In the genomic region with DNA sequence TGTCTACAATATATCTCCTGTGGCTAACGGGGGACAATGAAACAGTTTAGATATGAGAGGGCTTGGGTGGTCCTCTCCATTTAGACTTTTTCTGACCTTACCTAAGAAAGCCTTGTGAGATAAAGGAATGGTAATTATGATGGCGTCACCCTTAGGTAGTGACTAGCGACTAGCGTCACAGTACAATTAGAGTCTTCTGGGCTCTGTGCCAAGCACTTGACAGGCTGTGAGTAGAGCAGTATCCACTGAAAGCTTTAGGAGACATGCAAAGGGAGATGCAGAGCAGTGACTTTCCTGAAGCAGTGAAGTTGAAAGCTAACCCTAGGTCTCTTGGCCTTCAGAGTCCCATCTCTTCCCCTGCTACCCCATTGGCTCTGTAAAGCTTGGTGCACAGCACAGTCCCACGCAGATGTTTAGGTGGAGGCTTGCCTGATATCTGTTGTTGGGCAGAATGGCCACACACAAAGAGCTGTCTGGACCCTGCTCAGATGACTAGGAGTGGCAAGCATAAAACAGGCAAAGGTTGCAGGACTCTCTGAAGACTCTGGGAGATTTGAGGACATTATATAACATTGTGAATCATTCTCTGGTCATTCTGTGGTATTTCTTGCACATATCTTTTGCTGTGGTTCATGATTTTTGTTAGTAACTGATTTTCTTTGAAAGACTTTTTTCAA, we compare ENCODE assay signal across 8 mouse cellular contexts. TPM values are rescaled to one million over a fixed set of nuclear protein-coding genes. Genes with fewer than 3 reads are reported as not detected.
A peak's percentile ranks its signal among the peaks of the same experiment; 100 is the strongest.
DNase-seq lines count a peak whose midpoint lies in the region; ATAC-seq and TF ChIP-seq lines count a peak whose summit lies in the region.

No protein-coding gene starts in this region.

- H3K27me3 ChIP-seq in liver, embryonic 11.5 days (replicated peaks; ENCODE audit: control insufficient read depth, insufficient read depth, low read length), result no peaks in the 10 kb centered on the region
- H3K27me3 ChIP-seq in liver, postnatal 0 days (ENCODE audit: insufficient read depth, low read length), result no peaks in the 10 kb centered on the region
- no peaks in the 10 kb centered on the region for H3K27me3 ChIP-seq in forebrain, embryonic 13.5 days
- H3K27me3 ChIP-seq in hindbrain, postnatal 0 days (ENCODE audit: insufficient read depth, low read length), result no peaks in the 10 kb centered on the region
- no peaks in the 10 kb centered on the region for H3K27me3 ChIP-seq in midbrain, embryonic 14.5 days (ENCODE audit: control insufficient read depth, insufficient read depth, low read length)

- H3K4me1 ChIP-seq in liver, embryonic 11.5 days (replicated peaks; ENCODE audit: control insufficient read depth, insufficient read depth, low read length), result no peaks in the 10 kb centered on the region; the same call in 1 of the 2 replicates
- H3K4me1 ChIP-seq in liver, postnatal 0 days (ENCODE audit: insufficient read depth), result no peaks in the 10 kb centered on the region
- H3K4me1 ChIP-seq in forebrain, embryonic 13.5 days, result peaks cover 6% of the 10 kb centered on the region; the same call in 1 of the 2 replicates
- no peaks in the 10 kb centered on the region for H3K4me1 ChIP-seq in hindbrain, postnatal 0 days (ENCODE audit: insufficient read depth, low read length)
- H3K4me1 ChIP-seq in midbrain, embryonic 14.5 days (ENCODE audit: control insufficient read depth, insufficient read depth, low read length), result no peaks in the 10 kb centered on the region

- no peak overlapping the region for H3K4me3 ChIP-seq in liver, embryonic 11.5 days (ENCODE audit: low read depth, low read length)
- no peak overlapping the region for H3K4me3 ChIP-seq in liver, postnatal 0 days (ENCODE audit: low read depth, low read length)
- no peak overlapping the region for H3K4me3 ChIP-seq in forebrain, embryonic 13.5 days
- H3K4me3 ChIP-seq in hindbrain, postnatal 0 days (ENCODE audit: low read length), result no peak overlapping the region
- no peak overlapping the region for H3K4me3 ChIP-seq in midbrain, embryonic 14.5 days (replicated peaks; ENCODE audit: low read depth, low read length)

- no peak overlapping the region for H3K9ac ChIP-seq in liver, embryonic 11.5 days (ENCODE audit: low read depth, low read length)
- no peak overlapping the region for H3K9ac ChIP-seq in liver, postnatal 0 days (replicated peaks)
- no peak overlapping the region for H3K9ac ChIP-seq in forebrain, embryonic 13.5 days
- H3K9ac ChIP-seq in hindbrain, postnatal 0 days (replicated peaks; ENCODE audit: low read length), result no peak overlapping the region
- no peak overlapping the region for H3K9ac ChIP-seq in midbrain, embryonic 14.5 days (replicated peaks; ENCODE audit: low read length)

- TF ChIP-seq CTCF in liver, postnatal 0 days (IDR thresholded peaks at IDR 0.05; ENCODE audit: low read depth), result no peak
- TF ChIP-seq CTCF in hindbrain, postnatal 0 days (IDR thresholded peaks at IDR 0.05; ENCODE audit: low read depth), result no peak

- 0 out of 2 replicates have a peak, but pooled peaks have one; percentile 23 for ATAC-seq in liver, embryonic 11.5 days (replicated peaks; ENCODE audit: low FRiP score)
- no peak for ATAC-seq in liver, postnatal 0 days
- peak; percentile 87 for ATAC-seq in forebrain, embryonic 13.5 days
- ATAC-seq in hindbrain, postnatal 0 days, result peak; percentile 62; the same call in 1 of the 2 replicates
- ATAC-seq in midbrain, embryonic 14.5 days (ENCODE audit: low FRiP score, low TSS enrichment), result peak; percentile 29; the same call in 1 of the 2 replicates
- no peak for ATAC-seq in erythroid progenitor cell, adult 5-6 weeks (replicated peaks; ENCODE audit: low FRiP score, poor library complexity, severe bottlenecking)

- 66% methylated on average over 5 of the region's 5 CpGs for WGBS in liver, embryonic 11.5 days
- 70% methylated on average over 5 of the region's 5 CpGs for WGBS in liver, postnatal 0 days (ENCODE audit: insufficient replicate concordance)
- WGBS in forebrain, embryonic 13.5 days, result 31% methylated on average over 5 of the region's 5 CpGs
- WGBS in hindbrain, postnatal 0 days, result 41% methylated on average over 5 of the region's 5 CpGs
- 56% methylated on average over 5 of the region's 5 CpGs for WGBS in midbrain, embryonic 14.5 days

- H3K27ac ChIP-seq in liver, embryonic 11.5 days (ENCODE audit: low read depth, low read length), result no peak overlapping the region
- no peak overlapping the region for H3K27ac ChIP-seq in liver, postnatal 0 days (ENCODE audit: low read depth)
- no peak overlapping the region for H3K27ac ChIP-seq in forebrain, embryonic 13.5 days
- no peak overlapping the region for H3K27ac ChIP-seq in hindbrain, postnatal 0 days
- no peak overlapping the region for H3K27ac ChIP-seq in midbrain, embryonic 14.5 days (replicated peaks; ENCODE audit: low read depth, low read length)

- no peaks in the 10 kb centered on the region for H3K36me3 ChIP-seq in liver, embryonic 11.5 days (ENCODE audit: control insufficient read depth, insufficient read depth, low read length)
- no peaks in the 10 kb centered on the region for H3K36me3 ChIP-seq in liver, postnatal 0 days (replicated peaks; ENCODE audit: insufficient read depth, low read length)
- H3K36me3 ChIP-seq in forebrain, embryonic 13.5 days (ENCODE audit: poor library complexity, severe bottlenecking), result no peaks in the 10 kb centered on the region
- H3K36me3 ChIP-seq in hindbrain, postnatal 0 days (ENCODE audit: insufficient read depth, low read length), result no peaks in the 10 kb centered on the region
- no peaks in the 10 kb centered on the region for H3K36me3 ChIP-seq in midbrain, embryonic 14.5 days (ENCODE audit: control insufficient read depth, insufficient read depth, low read length)

- H3K9me3 ChIP-seq in liver, embryonic 11.5 days (ENCODE audit: control insufficient read depth, low read length), result no peaks in the 10 kb centered on the region
- H3K9me3 ChIP-seq in liver, postnatal 0 days (ENCODE audit: low read length), result no peaks in the 10 kb centered on the region
- H3K9me3 ChIP-seq in forebrain, embryonic 13.5 days (replicated peaks), result no peaks in the 10 kb centered on the region
- H3K9me3 ChIP-seq in hindbrain, postnatal 0 days (ENCODE audit: low read length), result no peaks in the 10 kb centered on the region
- no peaks in the 10 kb centered on the region for H3K9me3 ChIP-seq in midbrain, embryonic 14.5 days (ENCODE audit: control insufficient read depth, low read length)

- TF ChIP-seq EP300 in liver, postnatal 0 days (IDR thresholded peaks at IDR 0.05; ENCODE audit: low read depth), result no peak

- H3K4me2 ChIP-seq in liver, embryonic 11.5 days, result no peak overlapping the region
- no peak overlapping the region for H3K4me2 ChIP-seq in liver, postnatal 0 days (ENCODE audit: low read depth, low read length)
- no peak overlapping the region for H3K4me2 ChIP-seq in forebrain, embryonic 13.5 days
- H3K4me2 ChIP-seq in hindbrain, postnatal 0 days (ENCODE audit: low read depth, low read length), result no peak overlapping the region
- no peak overlapping the region for H3K4me2 ChIP-seq in midbrain, embryonic 14.5 days (ENCODE audit: low read length)

- no peak for DNase-seq in liver, embryonic 11.5 days (ENCODE audit: low spot score)
- no peak for DNase-seq in liver, postnatal 0 days
- peak; percentile 44 for DNase-seq in hindbrain, postnatal 0 days (ENCODE audit: low spot score)
- DNase-seq in midbrain, embryonic 14.5 days, result peak; percentile 55
- no peak for DNase-seq in natural killer cell, adult 2 months (ENCODE audit: low spot score in 2 of 2)
- no peak for DNase-seq in thymus, postnatal 36 days

RNA-seq across cellular contexts. Expression of gene Ednra, which starts 48.1 kb away (rescaled TPM):
- 8.1 and 11.8 TPM in 2 replicates for polyA plus RNA-seq in liver, embryonic 11.5 days (2014; fragmentation: Nextera tagmentation; extraction: Ambion mirVana)
- 2.5 and 3.2 TPM in 2 replicates for polyA plus RNA-seq in liver, postnatal 0 days (2015; fragmentation: Nextera tagmentation; extraction: Ambion mirVana)
- polyA plus RNA-seq in forebrain, embryonic 13.5 days (2015; fragmentation: Nextera tagmentation; extraction: Ambion mirVana), result 3.9 TPM in 2 replicates
- total RNA-seq in hindbrain, postnatal 0 days (2014; rRNA removed), result 6.9 and 7.7 TPM in 2 replicates
- polyA plus RNA-seq in hindbrain, postnatal 0 days (2015; fragmentation: Nextera tagmentation; extraction: Ambion mirVana), result 4.6 and 4.7 TPM in 2 replicates
- 3.7 and 7.1 TPM in 2 replicates for polyA plus RNA-seq in midbrain, embryonic 14.5 days (2014; fragmentation: Nextera tagmentation; extraction: Ambion mirVana)
- 1.4 and 1.7 TPM in 2 replicates for total RNA-seq in erythroid progenitor cell, adult 5-6 weeks (2015; ENCODE audit: low replicate concordance)
- total RNA-seq in erythroid progenitor cell, adult 5-6 weeks (2017; ENCODE audit: low replicate concordance), result 0.76 TPM in 1 of 2 replicates, not detected in the other

Comparison
In these comparisons a context has a peak if more than half of its experiments do, and no peak if none do; other contexts are left out.
1. ATAC-seq: peak in liver, embryonic 11.5 days (single experiment), forebrain, embryonic 13.5 days (single experiment), hindbrain, postnatal 0 days (single experiment) and midbrain, embryonic 14.5 days (single experiment); none in liver, postnatal 0 days (single experiment) and erythroid progenitor cell, adult 5-6 weeks (single experiment).
2. DNase-seq: peak in hindbrain, postnatal 0 days (single experiment) and midbrain, embryonic 14.5 days (single experiment); none in liver, embryonic 11.5 days (single experiment), liver, postnatal 0 days (single experiment), natural killer cell, adult 2 months (0 of 2) and thymus, postnatal 36 days (0 of 2).